ENCODE assay signal across 8 mouse cellular contexts in the genomic region with DNA sequence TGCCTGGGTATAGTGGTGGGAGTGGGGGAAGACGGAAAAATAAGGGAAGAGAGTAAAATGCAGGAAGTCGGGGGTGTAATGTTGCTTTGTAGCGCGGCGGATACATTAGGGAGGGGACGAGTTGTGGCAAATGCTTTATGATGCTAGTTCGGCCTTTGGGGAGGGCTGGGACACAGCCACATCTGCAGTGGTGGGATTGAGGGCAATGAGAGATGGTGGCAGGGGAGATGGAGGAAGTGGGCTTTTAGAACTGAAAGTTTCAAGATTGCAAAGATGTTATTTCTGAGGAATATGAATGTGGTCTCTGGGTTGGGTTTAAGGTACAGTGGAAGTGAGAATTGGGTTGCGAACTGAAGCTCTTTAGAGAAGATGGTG. TPM values are rescaled to one million over a fixed set of nuclear protein-coding genes. Genes with fewer than 3 reads are reported as not detected.
DNase-seq lines count a peak whose midpoint lies in the region; ATAC-seq lines count a peak whose summit lies in the region.

No protein-coding gene starts in this region.

- intact Hi-C loops in left cerebral cortex, postnatal 14 days (cut with DNase I) = loop anchor here (2.0 to 5.0 kb wide), 4 partner anchors 28 to 69 kb away; partner anchors contain the start of gene Cd276

- no peaks in the 10 kb centered on the region for H3K27me3 ChIP-seq in kidney, embryonic 15.5 days
- no peaks in the 10 kb centered on the region for H3K27me3 ChIP-seq in forebrain, embryonic 15.5 days
- H3K27me3 ChIP-seq in midbrain, embryonic 13.5 days = no peaks in the 10 kb centered on the region

- H3K9ac ChIP-seq in kidney, embryonic 15.5 days = peak overlapping the region; percentile 96
- peak overlapping the region; percentile 98 for H3K9ac ChIP-seq in forebrain, embryonic 15.5 days (replicated peaks)
- H3K9ac ChIP-seq in midbrain, embryonic 13.5 days (replicated peaks) = peak overlapping the region; percentile 98

- H3K9me3 ChIP-seq in kidney, embryonic 15.5 days (replicated peaks) = no peaks in the 10 kb centered on the region
- H3K9me3 ChIP-seq in forebrain, embryonic 15.5 days = no peaks in the 10 kb centered on the region
- H3K9me3 ChIP-seq in midbrain, embryonic 13.5 days = no peaks in the 10 kb centered on the region

- H3K36me3 ChIP-seq in kidney, embryonic 15.5 days = no peaks in the 10 kb centered on the region
- H3K36me3 ChIP-seq in forebrain, embryonic 15.5 days = no peaks in the 10 kb centered on the region
- no peaks in the 10 kb centered on the region for H3K36me3 ChIP-seq in midbrain, embryonic 13.5 days

- no peak for ATAC-seq in kidney, embryonic 15.5 days (replicated peaks; ENCODE audit: low FRiP score)
- ATAC-seq in forebrain, embryonic 15.5 days (replicated peaks) = no peak
- ATAC-seq in midbrain, embryonic 13.5 days = no peak

- H3K27ac ChIP-seq in kidney, embryonic 15.5 days = peak overlapping the region; percentile 98
- H3K27ac ChIP-seq in forebrain, embryonic 15.5 days (replicated peaks) = peak overlapping the region; percentile 98
- H3K27ac ChIP-seq in midbrain, embryonic 13.5 days = peak overlapping the region; percentile 99

- peaks cover 19% of the 10 kb centered on the region for H3K4me1 ChIP-seq in kidney, embryonic 15.5 days
- peaks cover 23% of the 10 kb centered on the region for H3K4me1 ChIP-seq in forebrain, embryonic 15.5 days
- H3K4me1 ChIP-seq in midbrain, embryonic 13.5 days (replicated peaks) = peaks cover 21% of the 10 kb centered on the region

- peak overlapping the region; percentile 77 for H3K4me2 ChIP-seq in kidney, embryonic 15.5 days
- H3K4me2 ChIP-seq in forebrain, embryonic 15.5 days (replicated peaks) = peak overlapping the region; percentile 81
- H3K4me2 ChIP-seq in midbrain, embryonic 13.5 days (replicated peaks) = peak overlapping the region; percentile 80

- 0% methylated on average over 8 of the region's 8 CpGs for WGBS in kidney, embryonic 15.5 days
- WGBS in forebrain, embryonic 15.5 days = 0% methylated on average over 8 of the region's 8 CpGs
- WGBS in midbrain, embryonic 13.5 days = 1% methylated on average over 8 of the region's 8 CpGs

- no peak for DNase-seq in kidney, adult 11 months
- peak; percentile 39 for DNase-seq in R1 (ENCODE audit: low read depth, low spot score)
- DNase-seq in kidney, postnatal 4 days = peak; percentile 26 to 48
- DNase-seq in thymus, postnatal 25 days = peak; percentile 41
- DNase-seq in left cerebral cortex, postnatal 14 days (ENCODE audit: low spot score in 2 of 2) = no peak

- H3K4me3 ChIP-seq in kidney, embryonic 15.5 days (replicated peaks) = peak overlapping the region; percentile 95
- H3K4me3 ChIP-seq in forebrain, embryonic 15.5 days = peak overlapping the region; percentile 70
- H3K4me3 ChIP-seq in midbrain, embryonic 13.5 days (replicated peaks) = peak overlapping the region; percentile 91

RNA-seq across cellular contexts. Expression of gene Nptn, which starts 1.2 kb away (rescaled TPM):
- 124 and 136 TPM in 2 replicates for polyA plus RNA-seq in kidney, embryonic 15.5 days (2015; fragmentation: Nextera tagmentation; extraction: Ambion mirVana)
- polyA plus RNA-seq in forebrain, embryonic 15.5 days (2015; fragmentation: Nextera tagmentation; extraction: Ambion mirVana) = 127 and 145 TPM in 2 replicates
- polyA plus RNA-seq in midbrain, embryonic 13.5 days (2015; fragmentation: Nextera tagmentation; extraction: Ambion mirVana) = 99.1 and 110 TPM in 2 replicates
- total RNA-seq in left cerebral cortex, postnatal 14 days (2021) = 1,000 to 10,000 TPM in 1 of 2 experiments, 100 to 1,000 TPM in 1; 987 to 1,013 TPM

RNA-seq across cellular contexts. Expression of gene Cd276, which starts 28.0 kb away (rescaled TPM):
- polyA plus RNA-seq in kidney, embryonic 15.5 days (2015; fragmentation: Nextera tagmentation; extraction: Ambion mirVana) = 35.7 and 38.4 TPM in 2 replicates
- 30.9 and 31.0 TPM in 2 replicates for polyA plus RNA-seq in forebrain, embryonic 15.5 days (2015; fragmentation: Nextera tagmentation; extraction: Ambion mirVana)
- polyA plus RNA-seq in midbrain, embryonic 13.5 days (2015; fragmentation: Nextera tagmentation; extraction: Ambion mirVana) = 31.3 and 33.9 TPM in 2 replicates
- total RNA-seq in left cerebral cortex, postnatal 14 days (2021) = 10 to 100 TPM; 13.2 to 14.6 TPM

Comparison
In these comparisons a context has a peak if more than half of its experiments do, and no peak if none do; other contexts are left out.
1. DNase-seq: peak in R1 (single experiment), kidney, postnatal 4 days (2 of 2) and thymus, postnatal 25 days (single experiment); none in kidney, adult 11 months (single experiment) and left cerebral cortex, postnatal 14 days (0 of 2).
2. Peak in every context shown above with its lines, with median percentiles within 50 percentile points of each other: H3K27ac ChIP-seq, H3K4me2 ChIP-seq, H3K4me3 ChIP-seq and H3K9ac ChIP-seq.